18 mouse cellular contexts compared by ENCODE assay signal in genomic region chr7:3614021-3614420, GRCm38 (mm10). TPM values are rescaled to one million over a fixed set of nuclear protein-coding genes. Genes with fewer than 3 reads are reported as not detected.
"Had no signal": no experiment of that assay in that cellular context is flagged by ENCODE, and none has a peak within 500 bp of the region (broad histone marks: within the 10 kb centered on the region; RNA-seq: fewer than 3 reads in every experiment).

No protein-coding gene starts in this region.

- H3K9ac ChIP-seq: neural tube, embryonic 13.5 days; neural tube, embryonic 15.5 days; stomach, embryonic 15.5 days had no signal

- H3K36me3 ChIP-seq: neural tube, embryonic 13.5 days; stomach, embryonic 15.5 days had no signal

- DNase-seq: retina, postnatal 1 day; right cerebral cortex, adult 18-20 months; right cerebral cortex, postnatal 14 days; right cerebral cortex, postnatal 25 days; right cerebral cortex, postnatal 4 days; spleen, adult 18-20 months; thymus, adult 18-20 months; thymus, adult 2 months; thymus, postnatal 14 days; thymus, postnatal 25 days; thymus, postnatal 36 days; thymus, postnatal 4 days had no signal

- H3K9me3 ChIP-seq: neural tube, embryonic 13.5 days; neural tube, embryonic 15.5 days; stomach, embryonic 15.5 days had no signal

- H3K4me3 ChIP-seq: neural tube, embryonic 13.5 days; neural tube, embryonic 15.5 days; stomach, embryonic 15.5 days had no signal

- H3K27ac ChIP-seq: neural tube, embryonic 13.5 days; neural tube, embryonic 15.5 days; stomach, embryonic 15.5 days; stomach, postnatal 0 days had no signal

- H3K27me3 ChIP-seq: neural tube, embryonic 13.5 days; neural tube, embryonic 15.5 days; stomach, embryonic 15.5 days had no signal

- H3K4me1 ChIP-seq: stomach, embryonic 15.5 days had no signal

RNA-seq across cellular contexts. Expression of gene Oscar, which starts 1.9 kb away (rescaled TPM):
- total RNA-seq: neutrophil, adult 5-6 weeks had no signal
- polyA plus RNA-seq: thymus, postnatal 0 days had no signal
